Mouse (Mus musculus) ES-Bruce4 (cell line): ENCODE data around the gene Letm1. TPM values are rescaled to one million over a fixed set of nuclear protein-coding genes. Genes with fewer than 3 reads are reported as not detected.

Experiments
- H3K27ac ChIP-seq: 2 replicates; pipeline ENCODE4 v1.5.1; 2012; ENCODE audit warnings: low read length, inconsistent platforms; ENCODE audit not compliant: insufficient read depth
- H3K27me3 ChIP-seq: 2 replicates; pipeline ENCODE4 v1.6.1; 2012; ENCODE audit warnings: mild to moderate bottlenecking, low read length, inconsistent platforms; ENCODE audit not compliant: control insufficient read depth, poor library complexity, insufficient read depth, severe bottlenecking
- H3K36me3 ChIP-seq: 2 replicates; pipeline ENCODE4 v1.6.1; 2012; ENCODE audit warnings: inconsistent platforms, mild to moderate bottlenecking, low read length, moderate library complexity; ENCODE audit not compliant: control insufficient read depth, poor library complexity, insufficient read depth, severe bottlenecking
- H3K4me1 ChIP-seq: one replicate; pipeline ENCODE4 v1.8.1; 2011; ENCODE audit warnings: low read length; ENCODE audit not compliant: control insufficient read depth, insufficient read depth
- H3K4me3 ChIP-seq: 2 replicates; pipeline ENCODE4 v1.5.1; 2011; ENCODE audit warnings: low read depth, mild to moderate bottlenecking, low read length
- H3K9ac ChIP-seq: 2 replicates; pipeline ENCODE4 v1.6.1; 2012; ENCODE audit warnings: low read depth, mild to moderate bottlenecking, inconsistent platforms; ENCODE audit not compliant: poor library complexity, severe bottlenecking
- H3K9me3 ChIP-seq: replicated peaks from 2 replicates; pipeline ENCODE4 v1.6.1; 2012; ENCODE audit warnings: mild to moderate bottlenecking, low read length, inconsistent platforms; ENCODE audit not compliant: control insufficient read depth, poor library complexity, insufficient read depth, severe bottlenecking
- CTCF ChIP-seq: IDR thresholded peaks from one replicate; pipeline ENCODE4 v1.8.1; 2011; ENCODE audit warnings: low read depth, low read length
- EP300 ChIP-seq: IDR thresholded peaks from 2 replicates; pipeline ENCODE4 v1.6.1; 2011; ENCODE audit warnings: low read depth, low read length; ENCODE audit not compliant: insufficient read depth
- POLR2A ChIP-seq: IDR thresholded peaks from one replicate; pipeline ENCODE4 v1.8.1; 2011; ENCODE audit warnings: low read length; ENCODE audit not compliant: insufficient read depth
- polyA plus RNA-seq: library from polyadenylated mRNA; stranded (reverse); fragments of >200 nt; gene quantifications from 2 replicates; pipeline ENCODE4 v1.2.4, GENCODE M21; 2011; ENCODE audit warnings: low read depth; ENCODE audit not compliant: missing spikeins, insufficient read depth, insufficient read length

Letm1 gene
- polyA plus RNA-seq, 1 experiment: 34.2 TPM

GRCm38 (mm10) chr5:33726081-33726647 is 56.5 kb downstream of the Letm1 start:
- Histone ChIP-seq H3K4me1 (peaks cover 2% of the 10 kb centered on the region), H3K9me3 (no peaks in the 10 kb centered on the region), H3K27me3 (peaks cover 18% of the 10 kb centered on the region), H3K4me3 (no peak overlapping the region), H3K36me3 (no peaks in the 10 kb centered on the region), H3K9ac (no peak overlapping the region), H3K27ac (no peak overlapping the region)
- no peak for TF ChIP-seq EP300
- TF ChIP-seq POLR2A: no peak
- no peak for TF ChIP-seq CTCF

- peaks cover 18% of the 10 kb centered on the region for H3K27me3 ChIP-seq
- peaks cover 2% of the 10 kb centered on the region for H3K4me1 ChIP-seq
- H3K4me3 ChIP-seq: peak overlapping the region; percentile 82
- peak overlapping the region; percentile 37; the same call in 1 of the 2 replicates for H3K9ac ChIP-seq
- no peak for TF ChIP-seq POLR2A
- no peak for TF ChIP-seq EP300
- TF ChIP-seq CTCF: no peak
- H3K36me3 ChIP-seq: no peaks in the 10 kb centered on the region
- H3K27ac ChIP-seq: no peak overlapping the region
- no peaks in the 10 kb centered on the region for H3K9me3 ChIP-seq
Observed at GRCm38 (mm10) chr5:33723641-33724465, 58.8 kb downstream of the Letm1 start.

GRCm38 (mm10) chr5:33723019-33723640 is 59.5 kb downstream of the Letm1 start:
- no peak overlapping the region for H3K27ac ChIP-seq

GRCm38 (mm10) chr5:33722266-33723018 is 60.2 kb downstream of the Letm1 start:
- H3K9ac ChIP-seq: peak overlapping the region; percentile 84
- TF ChIP-seq EP300 (no peak), CTCF (no peak), POLR2A (no peak)
- peak overlapping the region; percentile 82 for H3K4me3 ChIP-seq
- H3K27me3 ChIP-seq: peaks cover 18% of the 10 kb centered on the region
- H3K27ac ChIP-seq: no peak overlapping the region
- no peaks in the 10 kb centered on the region for H3K36me3 ChIP-seq
- peaks cover 2% of the 10 kb centered on the region for H3K4me1 ChIP-seq
- H3K9me3 ChIP-seq: no peaks in the 10 kb centered on the region

More at GRCm38 (mm10) chr5:33723019-33723640, 59.5 kb downstream of the Letm1 start:
- Histone ChIP-seq H3K36me3 (no peaks in the 10 kb centered on the region), H3K9me3 (no peaks in the 10 kb centered on the region), H3K4me3 (peak overlapping the region; percentile 82), H3K4me1 (peaks cover 2% of the 10 kb centered on the region), H3K9ac (peak overlapping the region; percentile 37), H3K27me3 (peaks cover 18% of the 10 kb centered on the region)
- TF ChIP-seq CTCF: no peak
- TF ChIP-seq POLR2A: no peak
- TF ChIP-seq EP300: no peak

DNA sequence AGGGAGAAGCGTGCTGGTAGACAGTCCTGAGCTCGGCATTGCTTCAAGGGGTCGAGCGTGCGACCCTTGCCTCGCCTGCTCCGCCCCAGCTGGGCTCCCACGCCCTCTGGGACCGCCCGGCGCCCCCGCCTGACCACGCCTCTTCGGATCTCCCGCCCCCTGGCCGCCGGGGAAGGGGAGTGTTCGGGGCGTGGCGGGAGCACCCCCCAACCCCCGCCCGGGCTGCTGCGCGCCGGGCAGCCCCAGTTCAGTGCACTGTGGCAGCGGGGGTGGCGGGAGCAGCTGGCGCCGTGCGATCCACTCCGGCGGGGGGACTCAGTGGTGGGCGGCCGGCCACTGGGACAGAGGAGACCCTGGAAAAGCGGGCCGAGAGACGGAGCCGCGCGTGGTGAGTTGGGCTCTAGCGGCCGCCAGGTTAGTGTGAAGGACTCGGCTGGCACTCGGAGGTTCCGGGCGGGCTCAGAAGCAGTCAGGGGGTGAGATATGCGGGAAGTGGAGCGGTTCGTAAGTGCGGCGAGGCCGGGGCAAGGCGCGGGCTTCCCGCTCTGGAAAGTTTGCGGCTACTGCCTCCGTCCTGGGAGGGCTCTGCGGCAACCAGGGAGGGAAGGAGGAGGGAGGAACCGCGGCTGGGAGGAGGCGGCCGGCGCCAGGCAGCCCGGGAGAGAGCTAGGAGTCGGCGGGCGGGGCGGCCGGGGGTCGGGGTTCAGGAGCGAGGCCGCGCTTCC is 60.9 kb downstream of the Letm1 start, which contains the start of gene Fgfr3:
TSS of gene Fgfr3 (plus strand) at position 134 of the 725 bp plus-strand sequence.
- Histone ChIP-seq H3K4me3 (peak within 1 kb of the TSS; percentile 82), H3K27me3 (peaks cover 18% of the 10 kb centered on the region), H3K27ac (no peak within 1 kb of the TSS), H3K36me3 (no peaks in the 10 kb centered on the region), H3K9ac (peak within 1 kb of the TSS; percentile 84), H3K9me3 (no peaks in the 10 kb centered on the region), H3K4me1 (peaks cover 5% of the 10 kb centered on the region)
- no peak for TF ChIP-seq POLR2A
- TF ChIP-seq CTCF: no peak
